Mouse (Mus musculus): Measurements from ENCODE around the gene Npc2.

GRCm38 (mm10) chr12:84806010-84806409 lies 33.1 kb upstream of the Npc2 start:
- TF ChIP-seq CTCF (IDR thresholded peaks at IDR 0.05; ENCODE audit: extremely low read depth, insufficient read depth, insufficient read length, insufficient replicate concordance) (no peak), POLR2A (IDR thresholded peaks at IDR 0.05; ENCODE audit: low read depth, low read length) (no peak)
